Mouse (Mus musculus): ENCODE results near the gene Rab3a. TPM values are rescaled to one million over a fixed set of nuclear protein-coding genes. Genes with fewer than 3 reads are reported as not detected.

The Rab3a gene
- polyA plus RNA-seq, 1 experiment from 2014 or later: 17.1 TPM

GRCm38 (mm10) chr8:70798281-70798680 is 43.8 kb downstream of the Rab3a start:
- 14% methylated on average over 15 of the region's 15 CpGs for WGBS
- no peak overlapping the region for H3K27ac ChIP-seq
- no peak overlapping the region for H3K9ac ChIP-seq
- H3K4me1 ChIP-seq: peaks cover 18% of the 10 kb centered on the region
- H3K4me3 ChIP-seq: peak overlapping the region; percentile 56
- H3K27me3 ChIP-seq: peaks cover 48% of the 10 kb centered on the region
- no peaks in the 10 kb centered on the region for H3K9me3 ChIP-seq
- H3K36me3 ChIP-seq: no peaks in the 10 kb centered on the region
- no peak for ATAC-seq (ENCODE audit: insufficient number of reproducible peaks, low FRiP score, low TSS enrichment, low read depth)
- peak overlapping the region; percentile 93 for H3K4me2 ChIP-seq

GRCm38 (mm10) chr8:70800648-70801047 is 46.2 kb downstream of the Rab3a start:
- H3K27ac ChIP-seq: no peak overlapping the region
- H3K4me1 ChIP-seq: peaks cover 32% of the 10 kb centered on the region
- whole genome bisulfite sequencing: 50% methylated on average over 10 of the region's 10 CpGs
- peaks cover 67% of the 10 kb centered on the region for H3K27me3 ChIP-seq
- no peak overlapping the region for H3K4me3 ChIP-seq
- no peak overlapping the region for H3K9ac ChIP-seq
- H3K4me2 ChIP-seq: no peak overlapping the region
- H3K9me3 ChIP-seq: no peaks in the 10 kb centered on the region
- ATAC-seq (ENCODE audit: insufficient number of reproducible peaks, low FRiP score, low TSS enrichment, low read depth): no peak
- no peaks in the 10 kb centered on the region for H3K36me3 ChIP-seq

GRCm38 (mm10) chr8:70801156-70801555 is 46.7 kb downstream of the Rab3a start:
- ATAC-seq (ENCODE audit: insufficient number of reproducible peaks, low FRiP score, low TSS enrichment, low read depth): no peak
- H3K4me2 ChIP-seq: no peak overlapping the region
- H3K27ac ChIP-seq: no peak overlapping the region
- H3K4me3 ChIP-seq: no peak overlapping the region
- 28% methylated on average over 15 of the region's 15 CpGs for WGBS
- no peak overlapping the region for H3K9ac ChIP-seq
- H3K4me1 ChIP-seq: peaks cover 32% of the 10 kb centered on the region
- no peaks in the 10 kb centered on the region for H3K36me3 ChIP-seq
- H3K9me3 ChIP-seq: no peaks in the 10 kb centered on the region
- H3K27me3 ChIP-seq: peaks cover 72% of the 10 kb centered on the region

- Histone ChIP-seq H3K27ac (no peak overlapping the region), H3K4me3 (no peak overlapping the region), H3K4me2 (no peak overlapping the region), H3K36me3 (no peaks in the 10 kb centered on the region), H3K9ac (no peak overlapping the region), H3K27me3 (peaks cover 72% of the 10 kb centered on the region), H3K4me1 (peaks cover 27% of the 10 kb centered on the region), H3K9me3 (no peaks in the 10 kb centered on the region)
- WGBS: 73% methylated on average over 1 of the region's 1 CpGs
- ATAC-seq (ENCODE audit: insufficient number of reproducible peaks, low FRiP score, low TSS enrichment, low read depth): no peak
Measured at GRCm38 (mm10) chr8:70801830-70802229, 47.4 kb downstream of the Rab3a start.

- ATAC-seq (ENCODE audit: insufficient number of reproducible peaks, low FRiP score, low TSS enrichment, low read depth): no peak
- no peaks in the 10 kb centered on the region for H3K36me3 ChIP-seq
- H3K4me2 ChIP-seq: no peak overlapping the region
- H3K4me1 ChIP-seq: peaks cover 21% of the 10 kb centered on the region
- 70% methylated on average over 11 of the region's 11 CpGs for WGBS
- H3K27me3 ChIP-seq: peaks cover 68% of the 10 kb centered on the region
- no peaks in the 10 kb centered on the region for H3K9me3 ChIP-seq
- H3K27ac ChIP-seq: no peak overlapping the region
- H3K9ac ChIP-seq: no peak overlapping the region
- H3K4me3 ChIP-seq: no peak overlapping the region
Measured at GRCm38 (mm10) chr8:70802786-70803510, 48.5 kb downstream of the Rab3a start.

- Histone ChIP-seq H3K27ac (no peak overlapping the region), H3K4me3 (peak overlapping the region; percentile 48), H3K36me3 (no peaks in the 10 kb centered on the region), H3K27me3 (peaks cover 58% of the 10 kb centered on the region), H3K4me2 (peak overlapping the region; percentile 72), H3K9me3 (no peaks in the 10 kb centered on the region), H3K4me1 (peaks cover 15% of the 10 kb centered on the region), H3K9ac (peak overlapping the region; percentile 33; the same call in 1 of the 2 replicates)
- no peak for ATAC-seq (ENCODE audit: insufficient number of reproducible peaks, low FRiP score, low TSS enrichment, low read depth)
- WGBS: 2% methylated on average over 47 of the region's 47 CpGs
Measured at GRCm38 (mm10) chr8:70803761-70804480, 49.4 kb downstream of the Rab3a start.

GRCm38 (mm10) chr8:70804481-70805206 is 50.2 kb downstream of the Rab3a start, which contains the start of gene Mast3:
Mast3 (minus strand) TSS chr8:70805054.
- 1% methylated on average over 45 of the region's 45 CpGs for WGBS
- ATAC-seq (ENCODE audit: insufficient number of reproducible peaks, low FRiP score, low TSS enrichment, low read depth): peak; percentile 70
- H3K27ac ChIP-seq: no peak within 1 kb of the TSS
- peaks cover 51% of the 10 kb centered on the region for H3K27me3 ChIP-seq
- peak within 1 kb of the TSS; percentile 48 for H3K4me3 ChIP-seq
- H3K36me3 ChIP-seq: no peaks in the 10 kb centered on the region
- H3K9me3 ChIP-seq: no peaks in the 10 kb centered on the region
- peak within 1 kb of the TSS; percentile 33; the same call in 1 of the 2 replicates for H3K9ac ChIP-seq
- H3K4me2 ChIP-seq: peak within 1 kb of the TSS; percentile 72
- H3K4me1 ChIP-seq: peaks cover 15% of the 10 kb centered on the region

GRCm38 (mm10) chr8:70806541-70806940 is 52.1 kb downstream of the Rab3a start:
- no peak overlapping the region for H3K27ac ChIP-seq
- no peaks in the 10 kb centered on the region for H3K36me3 ChIP-seq
- no peak overlapping the region for H3K9ac ChIP-seq
- ATAC-seq (ENCODE audit: insufficient number of reproducible peaks, low FRiP score, low TSS enrichment, low read depth): no peak
- no peak overlapping the region for H3K4me2 ChIP-seq
- no peak overlapping the region for H3K4me3 ChIP-seq
- 67% methylated on average over 4 of the region's 4 CpGs for WGBS
- H3K27me3 ChIP-seq: peaks cover 34% of the 10 kb centered on the region
- H3K9me3 ChIP-seq: no peaks in the 10 kb centered on the region
- H3K4me1 ChIP-seq: peaks cover 15% of the 10 kb centered on the region

- Histone ChIP-seq H3K9me3 (no peaks in the 10 kb centered on the region), H3K27ac (no peak overlapping the region), H3K27me3 (peaks cover 30% of the 10 kb centered on the region), H3K36me3 (no peaks in the 10 kb centered on the region), H3K4me3 (no peak overlapping the region), H3K4me1 (peaks cover 15% of the 10 kb centered on the region), H3K9ac (no peak overlapping the region), H3K4me2 (no peak overlapping the region)
- 31% methylated on average over 1 of the region's 1 CpGs for WGBS
- no peak for ATAC-seq (ENCODE audit: insufficient number of reproducible peaks, low FRiP score, low TSS enrichment, low read depth)
Measured at GRCm38 (mm10) chr8:70807304-70807703, 52.8 kb downstream of the Rab3a start.

- peaks cover 15% of the 10 kb centered on the region for H3K4me1 ChIP-seq
- H3K4me3 ChIP-seq: no peak within 1 kb of the TSS
- H3K9ac ChIP-seq: no peak within 1 kb of the TSS
- no peaks in the 10 kb centered on the region for H3K9me3 ChIP-seq
- H3K27ac ChIP-seq: no peak within 1 kb of the TSS
- H3K36me3 ChIP-seq: no peaks in the 10 kb centered on the region
- peaks cover 28% of the 10 kb centered on the region for H3K27me3 ChIP-seq
- H3K4me2 ChIP-seq: no peak within 1 kb of the TSS
- no peak for ATAC-seq (ENCODE audit: insufficient number of reproducible peaks, low FRiP score, low TSS enrichment, low read depth)
- 68% methylated on average over 5 of the region's 5 CpGs for WGBS
Measured at GRCm38 (mm10) chr8:70808239-70808638, 53.8 kb downstream of the Rab3a start, which contains the start of gene Il12rb1. Il12rb1 (plus strand) TSS chr8:70808449.
